Mouse (Mus musculus): ENCODE data around the gene Dnajb11.

The Dnajb11 gene

GRCm38 (mm10) chr16:22857431-22858113 lies at the start of gene Dnajb11, which contains the start of gene Tbccd1:
TSS of gene Dnajb11 (plus strand) at chr16:22857845.
TSS of gene Tbccd1 (minus strand) at chr16:22857669.
- DNase-seq (ENCODE audit: low spot score in 2 of 2), result peak; percentile 92 to 98

- no peak for DNase-seq (ENCODE audit: low spot score in 2 of 2)
Measured at GRCm38 (mm10) chr16:22811477-22811876, 46.2 kb upstream of the Dnajb11 start, which contains the start of gene Crygs. TSS of gene Crygs (minus strand) at chr16:22811577.

GRCm38 (mm10) chr16:22820731-22821130 lies 36.9 kb upstream of the Dnajb11 start:
- no peak for DNase-seq (ENCODE audit: low spot score in 2 of 2)

- DNase-seq (ENCODE audit: low spot score in 2 of 2), result no peak
Measured at GRCm38 (mm10) chr16:22832932-22833525, 24.6 kb upstream of the Dnajb11 start.

- no peak for DNase-seq (ENCODE audit: low spot score in 2 of 2)
Measured at GRCm38 (mm10) chr16:22839146-22839857, 18.3 kb upstream of the Dnajb11 start.

- DNase-seq (ENCODE audit: low spot score in 2 of 2), result no peak
Measured at GRCm38 (mm10) chr16:22842871-22843270, 14.8 kb upstream of the Dnajb11 start.

- DNase-seq (ENCODE audit: low spot score in 2 of 2), result peak; percentile 27 to 70
Measured at GRCm38 (mm10) chr16:22844061-22844801, 13.4 kb upstream of the Dnajb11 start.

- no peak for DNase-seq (ENCODE audit: low spot score in 2 of 2)
Measured at GRCm38 (mm10) chr16:22844834-22845233, 12.8 kb upstream of the Dnajb11 start.

GRCm38 (mm10) chr16:22845481-22845880 lies 12.2 kb upstream of the Dnajb11 start:
- DNase-seq (ENCODE audit: low spot score in 2 of 2), result no peak

GRCm38 (mm10) chr16:22847686-22848085 lies 10.0 kb upstream of the Dnajb11 start:
- no peak for DNase-seq (ENCODE audit: low spot score in 2 of 2)

- no peak for DNase-seq (ENCODE audit: low spot score in 2 of 2)
Measured at GRCm38 (mm10) chr16:22848331-22848730, 9.3 kb upstream of the Dnajb11 start.

GRCm38 (mm10) chr16:22852709-22853108 lies 4.9 kb upstream of the Dnajb11 start:
- DNase-seq (ENCODE audit: low spot score in 2 of 2), result peak; percentile 12 to 22

GRCm38 (mm10) chr16:22856773-22857172 lies 872 bp upstream of the Dnajb11 start:
- DNase-seq (ENCODE audit: low spot score in 2 of 2), result peak; percentile 17 to 24

GRCm38 (mm10) chr16:22872397-22872796 lies 14.8 kb downstream of the Dnajb11 start:
- no peak for DNase-seq (ENCODE audit: low spot score in 2 of 2)

GRCm38 (mm10) chr16:22873369-22873768 lies 15.7 kb downstream of the Dnajb11 start:
- no peak for DNase-seq (ENCODE audit: low spot score in 2 of 2)

GRCm38 (mm10) chr16:22876218-22877043 lies 18.8 kb downstream of the Dnajb11 start:
- peak; percentile 15 to 61 for DNase-seq (ENCODE audit: low spot score in 2 of 2)

GRCm38 (mm10) chr16:22877660-22878390 lies 20.2 kb downstream of the Dnajb11 start:
- DNase-seq (ENCODE audit: low spot score in 2 of 2), result no peak

GRCm38 (mm10) chr16:22878716-22879115 lies 21.1 kb downstream of the Dnajb11 start:
- DNase-seq (ENCODE audit: low spot score in 2 of 2), result no peak

GRCm38 (mm10) chr16:22879945-22880595 lies 22.4 kb downstream of the Dnajb11 start:
- no peak for DNase-seq (ENCODE audit: low spot score in 2 of 2)

GRCm38 (mm10) chr16:22880900-22881299 lies 23.3 kb downstream of the Dnajb11 start:
- no peak for DNase-seq (ENCODE audit: low spot score in 2 of 2)

Data from spleen, postnatal 10 days (tissue).